Mouse (Mus musculus) natural killer cell, adult 2 months (primary cell): ENCODE results near the gene Gm20403.
"Not testable (repeated sequence)": the region's sequence is repeated elsewhere in the genome, so short reads cannot be mapped to it uniquely, and the experiment has no call there.

ENCODE experiments used
- DNase-seq, 2 experiments: peaks; one replicate each; pipeline ENCODE4 v3.0.0; 2022; ENCODE audit warnings: low spot score in 2 of 2

Gm20403 gene

GRCm38 (mm10) chr12:54993246-54994067 is 7.1 kb upstream of the Gm20403 start:
- peak; percentile 36 to 45 for DNase-seq

- DNase-seq = no peak
Observed at GRCm38 (mm10) chr12:54992814-54993213, 6.5 kb upstream of the Gm20403 start.

DNA sequence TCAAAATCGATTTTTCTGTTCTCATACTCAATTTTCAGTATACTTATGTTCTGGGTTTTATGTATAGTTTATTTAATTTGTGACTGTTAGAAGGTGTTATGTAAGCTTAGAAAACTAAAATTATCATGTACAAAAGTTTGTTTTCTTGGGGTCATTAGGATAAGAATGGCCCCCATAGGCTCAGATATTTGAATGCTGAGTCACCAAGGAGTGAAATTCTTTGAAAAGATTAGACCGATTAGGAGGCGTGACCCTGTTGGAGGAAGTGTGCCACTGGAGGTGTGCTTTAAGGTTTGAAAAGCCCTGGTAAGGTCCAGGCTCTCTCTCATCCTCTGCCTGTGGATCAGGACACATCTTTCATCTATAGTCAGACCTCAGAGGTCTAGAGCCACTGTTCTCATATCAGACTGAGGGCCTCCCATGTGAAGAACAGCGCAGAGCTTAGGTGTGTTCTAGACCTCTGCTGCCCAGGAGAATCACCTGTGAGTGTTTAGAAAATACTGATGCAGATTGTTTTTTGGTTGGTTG is 2.1 kb upstream of the Gm20403 start:
- DNase-seq = no peak

DNA sequence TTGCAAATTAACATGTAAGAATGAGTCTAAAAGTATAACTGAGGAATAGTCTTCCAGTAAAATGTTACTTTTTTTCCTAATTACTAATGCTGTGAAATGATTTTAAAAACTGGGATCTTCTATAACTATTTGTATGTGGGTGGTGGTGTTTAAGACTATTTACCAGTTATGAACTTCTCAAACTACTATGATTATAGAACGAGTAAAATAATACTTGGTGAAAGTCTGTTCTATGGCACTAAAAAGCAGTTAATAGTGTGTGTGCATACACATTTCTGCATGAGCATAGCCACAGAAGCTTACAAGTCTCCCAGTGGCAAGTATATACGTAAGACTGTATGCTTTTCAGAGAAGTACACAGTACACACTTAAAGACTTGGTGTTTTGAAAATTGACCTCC is 827 bp upstream of the Gm20403 start:
- no peak for DNase-seq

DNA sequence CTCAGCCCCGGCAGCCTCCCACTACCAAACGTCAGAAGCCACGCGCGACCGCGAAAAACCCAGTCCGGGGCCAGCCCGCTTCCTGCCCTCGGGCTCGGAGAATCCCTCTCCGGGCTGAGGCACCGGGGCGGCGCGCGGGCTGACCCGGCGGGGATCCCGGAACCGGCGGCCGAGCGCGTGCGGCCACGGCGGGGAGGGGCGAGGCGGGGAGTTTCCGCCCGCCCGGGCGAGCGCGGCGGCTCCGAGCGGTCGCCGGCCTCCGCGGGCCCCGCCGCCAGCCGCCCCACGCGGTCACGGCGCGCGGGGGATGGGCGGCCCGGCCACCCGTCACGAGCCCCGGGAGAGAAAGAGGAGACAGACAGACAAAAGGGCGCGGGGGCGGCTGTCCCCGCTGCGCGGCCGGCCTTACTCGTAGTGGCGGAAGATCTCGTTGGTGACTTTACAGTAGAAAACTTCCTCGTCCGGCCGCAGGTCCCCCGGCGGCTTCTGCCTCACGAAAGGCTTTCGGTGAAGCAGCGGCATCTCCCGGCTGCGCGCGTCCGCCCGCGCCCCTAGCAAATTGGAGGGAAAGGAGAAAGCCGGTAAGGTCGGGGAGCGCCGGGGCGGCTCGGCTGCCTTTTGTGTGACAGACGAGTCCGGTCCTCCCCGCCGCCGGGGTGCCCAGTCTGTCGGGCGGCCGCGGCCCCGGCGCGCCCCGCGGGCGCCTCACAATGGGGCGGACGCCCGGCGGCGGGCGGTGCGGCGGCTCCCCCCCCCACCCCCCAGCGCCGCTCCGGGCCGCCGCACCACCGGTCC is 875 bp downstream of the Gm20403 start:
- DNase-seq = peak; percentile 54 to 68

GRCm38 (mm10) chr12:54984701-54985256 is 1.6 kb downstream of the Gm20403 start:
- peak; percentile 65 to 76 for DNase-seq

DNA sequence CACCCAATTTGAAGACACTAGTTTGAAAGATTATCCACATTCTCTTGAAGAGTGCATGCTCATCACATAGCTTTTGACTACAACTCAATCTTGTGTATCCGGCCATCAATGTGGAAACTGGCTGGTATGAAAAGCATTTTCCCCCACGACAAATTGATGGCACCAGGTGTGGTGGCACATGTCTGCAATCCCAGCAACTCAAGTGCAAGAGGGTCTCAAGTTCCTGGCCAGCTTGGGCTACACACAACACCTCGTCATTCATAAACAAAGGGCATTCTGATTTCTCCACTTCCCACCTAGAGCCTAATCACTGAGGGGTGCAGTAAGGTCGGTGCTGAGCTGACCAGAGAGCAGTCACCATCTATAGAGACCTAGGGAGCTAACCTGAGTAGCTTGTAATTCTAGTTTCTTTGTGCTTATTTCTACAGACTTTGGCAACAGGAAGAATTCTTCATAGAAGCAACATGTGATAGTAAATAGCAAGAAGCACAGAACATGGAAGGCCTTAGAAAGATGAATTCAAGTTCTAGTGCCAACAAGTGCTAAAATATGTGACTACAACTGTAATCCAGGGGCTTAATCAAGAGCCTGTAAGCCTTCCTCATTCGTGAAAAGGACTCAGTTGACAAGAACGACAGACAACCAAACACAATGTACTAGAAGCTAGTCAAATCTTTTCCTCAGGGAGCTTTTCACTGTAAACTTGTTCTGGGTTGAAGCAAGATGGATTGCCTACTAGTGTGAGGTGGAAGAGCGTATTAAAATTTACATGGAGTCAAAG is 3.2 kb downstream of the Gm20403 start:
- no peak for DNase-seq

GRCm38 (mm10) chr12:54981962-54982361 is 4.4 kb downstream of the Gm20403 start:
- no peak for DNase-seq

DNA sequence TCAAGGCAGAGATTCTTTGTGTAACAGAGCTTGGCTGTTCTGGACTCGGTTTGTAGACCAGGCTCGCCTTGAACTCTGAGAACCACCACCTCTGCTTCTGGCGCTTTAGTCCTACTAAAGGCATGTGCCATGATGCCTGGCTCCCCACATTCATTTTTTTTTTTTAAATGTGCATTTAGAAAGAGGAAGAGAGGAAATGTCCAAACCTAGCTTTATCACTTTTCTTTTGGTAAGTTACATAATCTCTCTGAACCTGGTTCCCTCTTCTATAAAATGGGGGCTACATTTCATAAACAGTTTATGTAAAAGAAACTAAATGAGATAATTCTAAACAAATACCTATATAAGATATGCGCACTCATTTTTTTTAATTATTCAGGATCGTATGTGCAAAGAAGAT is 5.4 kb downstream of the Gm20403 start:
- no peak for DNase-seq

DNA sequence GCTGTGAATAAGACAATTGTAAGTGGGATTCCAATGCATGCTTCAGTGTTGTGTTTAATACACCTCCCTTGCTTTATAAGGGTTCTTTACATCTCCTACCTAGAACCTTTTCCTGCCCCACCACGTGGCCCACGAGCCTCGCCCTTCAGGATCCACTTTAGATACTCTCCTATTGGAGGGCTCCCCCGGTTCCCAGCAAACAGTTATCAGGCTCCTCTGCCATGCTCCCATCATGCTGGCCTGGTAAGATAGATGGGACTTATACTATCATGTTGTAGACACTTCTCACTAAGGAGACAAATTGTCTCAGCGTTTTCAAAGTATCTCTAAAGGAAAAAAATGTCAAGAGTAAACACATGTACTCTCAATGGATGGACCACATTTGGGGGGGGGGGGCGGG is 5.8 kb downstream of the Gm20403 start:
- no peak for DNase-seq

DNA sequence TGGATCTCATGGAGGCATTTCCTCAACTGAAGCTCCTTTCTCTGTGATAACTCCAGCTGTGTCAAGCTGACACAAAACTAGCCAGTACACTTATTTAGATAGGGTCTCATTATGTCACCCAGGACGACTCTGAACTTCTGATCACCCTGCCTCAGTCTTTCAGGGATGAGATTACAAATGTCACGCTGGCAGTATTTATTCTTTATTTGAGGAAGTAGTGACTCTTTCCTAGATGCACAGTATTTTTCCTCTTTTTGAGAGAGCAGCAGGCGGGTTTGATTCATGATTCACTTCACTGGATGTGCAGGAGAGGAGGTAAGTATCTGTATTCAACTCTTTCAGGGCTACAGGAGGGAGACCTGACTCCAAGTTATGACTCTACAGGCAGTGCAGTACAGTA is 17.3 kb downstream of the Gm20403 start:
- no peak for DNase-seq

DNA sequence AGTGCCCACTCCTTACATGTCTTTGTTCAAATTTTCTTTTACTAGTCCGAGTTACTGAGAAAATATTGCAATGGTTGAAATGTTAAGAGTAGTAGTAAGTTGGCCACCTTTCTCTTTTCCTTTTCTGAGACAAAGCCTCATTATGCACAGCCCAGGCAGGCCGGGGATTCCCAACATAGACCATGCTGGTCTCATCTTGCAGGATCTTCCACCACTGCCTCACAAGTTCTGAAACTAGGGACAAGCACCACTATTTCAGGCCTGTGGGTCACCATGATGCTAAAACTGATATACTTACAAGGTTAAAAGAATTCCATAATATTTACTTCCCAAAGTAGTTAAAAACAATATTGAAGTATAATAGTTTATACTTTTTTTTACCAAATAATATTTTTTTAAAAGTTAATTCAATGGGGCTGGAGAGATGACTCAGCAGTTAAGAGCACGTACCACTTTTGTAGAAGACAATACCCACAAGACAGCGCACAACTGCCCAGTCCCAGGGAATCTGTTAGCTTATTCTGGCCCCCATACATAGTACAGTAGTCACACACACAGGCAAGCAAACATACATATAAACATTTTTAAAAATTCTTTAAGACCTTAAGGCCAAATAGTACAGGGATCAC is 20.7 kb downstream of the Gm20403 start:
- no peak for DNase-seq

- DNase-seq = no peak
Observed at GRCm38 (mm10) chr12:54959569-54959968, 26.8 kb downstream of the Gm20403 start.

DNA sequence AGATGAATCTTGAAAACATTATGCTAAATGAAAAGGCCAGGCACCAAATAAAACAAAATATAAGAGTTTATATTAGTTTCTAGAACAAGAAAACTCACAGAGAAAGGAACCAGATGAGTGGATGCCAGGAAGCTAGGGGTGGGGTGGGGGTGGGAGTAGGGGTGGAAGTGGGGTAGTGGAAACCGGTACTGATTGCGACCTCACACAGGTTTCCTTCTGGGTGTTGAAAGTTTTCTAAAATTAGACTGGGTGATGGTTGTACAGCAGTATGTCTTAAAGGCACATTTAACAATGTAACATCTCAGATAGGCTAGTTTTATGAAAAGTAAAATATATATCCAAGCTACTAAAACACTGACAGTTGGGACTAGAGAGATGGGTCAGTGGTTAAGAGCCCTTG is 29.4 kb downstream of the Gm20403 start:
- DNase-seq = no peak

GRCm38 (mm10) chr12:54956457-54956856 is 29.9 kb downstream of the Gm20403 start:
- no peak for DNase-seq

DNA sequence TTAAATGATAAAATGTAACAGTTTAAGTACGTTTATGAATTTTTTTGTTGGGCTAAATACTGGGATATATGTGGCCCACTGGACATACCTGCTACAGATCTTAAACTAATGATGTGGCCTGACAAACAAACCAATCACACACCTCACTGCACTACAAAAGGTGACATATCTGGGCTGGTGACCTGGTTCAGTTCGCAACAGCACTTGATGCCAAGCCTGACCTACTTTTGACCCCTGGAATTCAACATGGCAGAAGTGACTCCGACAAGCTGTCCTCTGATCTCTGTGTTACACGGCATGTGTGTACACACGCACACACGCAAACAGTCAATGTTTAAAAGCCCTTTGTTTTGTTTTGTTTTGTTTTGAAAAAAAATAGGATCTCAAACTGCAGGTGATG is 40.2 kb downstream of the Gm20403 start:
- DNase-seq = no peak

DNA sequence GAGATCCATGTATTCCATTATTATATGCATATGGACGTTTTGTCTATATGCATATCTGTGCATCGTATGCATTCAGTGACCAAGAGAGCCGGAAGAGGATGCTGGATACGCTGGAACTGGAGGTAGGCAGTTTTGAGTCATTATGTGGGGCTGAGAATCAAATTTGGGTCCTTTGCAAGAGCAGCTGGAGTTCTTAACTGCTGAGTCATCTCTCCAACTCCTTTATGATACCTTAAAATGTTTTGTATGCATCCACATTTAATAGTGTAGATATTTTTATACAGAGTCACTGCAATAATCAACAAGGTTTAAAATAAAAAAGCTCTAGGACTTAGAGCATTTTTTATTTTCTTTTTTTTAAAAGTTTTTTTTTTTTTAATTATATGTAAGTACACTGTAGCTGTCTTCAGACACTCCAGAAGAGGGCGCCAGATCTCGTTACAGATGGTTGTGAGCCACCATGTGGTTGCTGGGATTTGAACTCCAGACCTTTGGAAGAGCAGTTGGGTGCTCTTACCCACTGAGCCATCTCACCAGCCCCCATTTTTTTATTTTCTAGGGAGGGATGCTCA is 43.7 kb downstream of the Gm20403 start:
- not testable (repeated sequence) for DNase-seq

DNA sequence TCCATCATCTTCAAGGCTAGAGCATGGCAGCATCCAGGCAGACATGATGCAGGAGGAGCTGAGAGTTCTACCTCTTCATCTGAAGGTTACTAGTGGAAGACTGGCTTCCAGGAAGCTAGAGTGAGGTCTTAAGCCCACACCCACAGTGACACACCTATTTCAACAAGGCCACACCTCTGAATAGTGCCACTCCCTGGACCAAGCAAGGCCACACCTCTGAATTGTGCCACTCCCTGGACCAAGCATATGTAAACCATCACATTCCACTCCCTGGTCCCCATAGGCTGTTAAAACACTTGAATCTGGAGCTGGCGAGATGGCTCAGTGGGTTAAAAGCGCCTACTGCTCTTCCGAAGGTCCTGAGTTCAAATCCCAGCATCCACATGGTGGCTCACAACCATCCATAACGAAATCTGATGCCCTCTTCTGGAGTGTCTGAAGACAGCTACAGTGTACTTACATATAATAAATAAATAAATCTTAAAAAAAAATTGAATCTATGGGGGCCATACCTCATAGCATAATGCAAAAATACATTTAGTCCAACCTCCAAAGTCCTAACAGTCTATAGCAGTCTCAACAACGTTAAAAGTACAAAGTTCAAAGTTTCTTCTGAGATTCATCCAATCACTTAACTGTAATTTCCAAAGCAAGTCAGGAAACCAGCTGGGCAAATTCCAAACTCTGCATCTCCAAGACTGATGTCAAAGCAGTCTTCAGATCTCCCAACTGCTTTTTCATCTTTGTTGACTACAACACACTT is 48.6 kb downstream of the Gm20403 start:
- DNase-seq = not testable (repeated sequence)
